Mouse (Mus musculus): ENCODE measurements at regions not wholly inside any gene's neighbourhood (a gene's known extent, or its start where the extent isn't known, plus 50 kb on each side); places are given as distances from the start of the nearest gene placed in this dataset.

- TF ChIP-seq CTCF (IDR thresholded peaks at IDR 0.05; ENCODE audit: low read depth): peak; percentile 52
- TF ChIP-seq EP300 (IDR thresholded peaks at IDR 0.05; ENCODE audit: low read depth): no peak
These were observed 76.7 kb upstream of the Otud4 start for GRCm38 (mm10) chr8:79562669-79563068.
